Mouse (Mus musculus): Measurements from ENCODE around the gene Fbln2. TPM values are rescaled to one million over a fixed set of nuclear protein-coding genes. Genes with fewer than 3 reads are reported as not detected.

The Fbln2 gene
- polyA plus RNA-seq, 1 experiment from 2014 or later, result 6.2 TPM

Other genes starting within 250 kb of the Fbln2 start
- gene Iqsec1, start 223.8 kb upstream of the Fbln2 start, polyA plus RNA-seq (2015; fragmentation: Nextera tagmentation; extraction: Ambion mirVana), result 2.6 and 3.0 TPM in 2 replicates
- gene Nup210, start 95.6 kb upstream of the Fbln2 start, polyA plus RNA-seq (2015; fragmentation: Nextera tagmentation; extraction: Ambion mirVana), result 32.0 and 37.1 TPM in 2 replicates
- 5.6 and 5.9 TPM in 2 replicates for gene Hdac11, start 55.8 kb upstream of the Fbln2 start, polyA plus RNA-seq (2015; fragmentation: Nextera tagmentation; extraction: Ambion mirVana)
- not detected in 2 replicates for gene Wnt7a, start 198.9 kb downstream of the Fbln2 start, polyA plus RNA-seq (2015; fragmentation: Nextera tagmentation; extraction: Ambion mirVana)